Mouse (Mus musculus) bone marrow macrophage, adult 2 months (primary cell): ENCODE data around the gene Herpud2. TPM values are rescaled to one million over a fixed set of nuclear protein-coding genes. Genes with fewer than 3 reads are reported as not detected.
"Not testable (repeated sequence)": the region's sequence is repeated elsewhere in the genome, so short reads cannot be mapped to it uniquely, and the experiment has no call there.

Experiments
- H3K27ac ChIP-seq: 2 replicates; pipeline ENCODE4 v1.5.1; 2012; ENCODE audit warnings: low read depth, low read length; ENCODE audit not compliant: insufficient read depth
- H3K4me1 ChIP-seq: 2 replicates; pipeline ENCODE4 v1.6.1; 2012; ENCODE audit warnings: low read length; ENCODE audit not compliant: control insufficient read depth, insufficient read depth
- H3K4me3 ChIP-seq: 2 replicates; pipeline ENCODE4 v1.5.1; 2012; ENCODE audit warnings: mild to moderate bottlenecking, low read length, moderate library complexity; ENCODE audit not compliant: insufficient read depth
- CTCF ChIP-seq: IDR thresholded peaks from 2 replicates; pipeline ENCODE4 v1.5.1; 2012; ENCODE audit warnings: low read depth, mild to moderate bottlenecking, low read length, moderate library complexity
- POLR2A ChIP-seq: IDR thresholded peaks from 2 replicates; pipeline ENCODE4 v1.6.1; 2012; ENCODE audit warnings: mild to moderate bottlenecking, low read depth, low read length, borderline replicate concordance
- polyA plus RNA-seq: library from polyadenylated mRNA; stranded (reverse); fragments of >200 nt; gene quantifications from 2 replicates; pipeline ENCODE4 v1.2.4, GENCODE M21; 2012; ENCODE audit not compliant: missing spikeins, insufficient read depth, insufficient read length

Herpud2 gene
- polyA plus RNA-seq, 1 experiment = 53.2 TPM

- Histone ChIP-seq H3K27ac (no peak overlapping the region), H3K4me3 (no peak overlapping the region), H3K4me1 (peaks cover 10% of the 10 kb centered on the region)
- no peak for TF ChIP-seq POLR2A
- no peak for TF ChIP-seq CTCF
These were observed 19.4 kb downstream of the Herpud2 start for GRCm38 (mm10) chr9:25132253-25132652.

- TF ChIP-seq CTCF (no peak), POLR2A (no peak)
- no peak overlapping the region for H3K4me3 ChIP-seq
- peak overlapping the region; percentile 36; the same call in 1 of the 2 replicates for H3K27ac ChIP-seq
- peaks cover 8% of the 10 kb centered on the region for H3K4me1 ChIP-seq
These were observed 27.6 kb downstream of the Herpud2 start for GRCm38 (mm10) chr9:25124048-25124447.

GRCm38 (mm10) chr9:25123590-25123989 lies 28.0 kb downstream of the Herpud2 start:
- H3K4me3 ChIP-seq, H3K4me1 ChIP-seq: not testable (repeated sequence)
- 0 out of 2 replicates have a peak overlapping the region, but pooled peaks have one; percentile 30 for H3K27ac ChIP-seq

- H3K4me3 ChIP-seq = no peak overlapping the region
- H3K27ac ChIP-seq = no peak overlapping the region
- no peak for TF ChIP-seq POLR2A
- TF ChIP-seq CTCF = no peak
- no peaks in the 10 kb centered on the region for H3K4me1 ChIP-seq
These were observed 47.0 kb downstream of the Herpud2 start for GRCm38 (mm10) chr9:25104638-25105037.

- TF ChIP-seq POLR2A = no peak
- TF ChIP-seq CTCF = no peak
- no peak overlapping the region for H3K4me3 ChIP-seq
- H3K4me1 ChIP-seq = no peaks in the 10 kb centered on the region; the same call in 1 of the 2 replicates
- no peak overlapping the region for H3K27ac ChIP-seq
These were observed 48.7 kb downstream of the Herpud2 start for GRCm38 (mm10) chr9:25102881-25103280.

GRCm38 (mm10) chr9:25090853-25091252 lies 60.8 kb downstream of the Herpud2 start:
- H3K4me1 ChIP-seq = peaks cover 15% of the 10 kb centered on the region

GRCm38 (mm10) chr9:25089122-25089521 lies 62.5 kb downstream of the Herpud2 start, which contains the start of gene Gm10181:
TSS of gene Gm10181 (plus strand) at chr9:25089422.
- no peak for TF ChIP-seq CTCF
- no peak within 1 kb of the TSS for H3K4me3 ChIP-seq
- no peak within 1 kb of the TSS for H3K27ac ChIP-seq
- H3K4me1 ChIP-seq = peaks cover 12% of the 10 kb centered on the region

More at GRCm38 (mm10) chr9:25090853-25091252, 60.8 kb downstream of the Herpud2 start:
- no peak overlapping the region for H3K4me3 ChIP-seq
- TF ChIP-seq POLR2A = no peak
- H3K27ac ChIP-seq = no peak overlapping the region

GRCm38 (mm10) chr9:25076505-25076904 lies 75.1 kb downstream of the Herpud2 start:
- TF ChIP-seq POLR2A (no peak), CTCF (no peak)
- no peak overlapping the region for H3K27ac ChIP-seq
- peaks cover 34% of the 10 kb centered on the region for H3K4me1 ChIP-seq
- H3K4me3 ChIP-seq = no peak overlapping the region

GRCm38 (mm10) chr9:25075977-25076376 lies 75.6 kb downstream of the Herpud2 start:
- H3K4me1 ChIP-seq = peaks cover 34% of the 10 kb centered on the region
- peak overlapping the region; percentile 90 for H3K27ac ChIP-seq
- no peak overlapping the region for H3K4me3 ChIP-seq
- no peak for TF ChIP-seq POLR2A
- TF ChIP-seq CTCF = no peak

- Histone ChIP-seq H3K27ac (no peak overlapping the region), H3K4me3 (no peak overlapping the region), H3K4me1 (peaks cover 39% of the 10 kb centered on the region)
- no peak for TF ChIP-seq CTCF
- TF ChIP-seq POLR2A = no peak
These were observed 79.0 kb downstream of the Herpud2 start for GRCm38 (mm10) chr9:25072666-25073065.

GRCm38 (mm10) chr9:25058726-25059125 lies 92.9 kb downstream of the Herpud2 start:
- no peak overlapping the region for H3K27ac ChIP-seq
- no peak for TF ChIP-seq POLR2A
- TF ChIP-seq CTCF = no peak
- H3K4me1 ChIP-seq = 0 out of 2 replicates have a peak, but pooled peaks cover 2% of the 10 kb centered on the region
- no peak overlapping the region for H3K4me3 ChIP-seq

Other genes with a start within 250 kb of the Herpud2 start
- not detected in 2 replicates for gene Gm10181, start 62.4 kb downstream of the Herpud2 start, polyA plus RNA-seq
- 162 and 172 TPM in 2 replicates for gene Sept7, start 100.6 kb upstream of the Herpud2 start, polyA plus RNA-seq